Mouse (Mus musculus) kidney, embryonic 16.5 days (tissue): Measurements from ENCODE around the gene Adam29. TPM values are rescaled to one million over a fixed set of nuclear protein-coding genes. Genes with fewer than 3 reads are reported as not detected.

Source experiments
- ATAC-seq: fragments of 200-750 bp; cut with Nextera tagmentation; 2 replicates; pipeline ENCODE4 v1.8.0; 2017; ENCODE audit warnings: moderate TSS enrichment; ENCODE audit not compliant: low FRiP score, low TSS enrichment
- H3K27ac ChIP-seq: fragments of 300-500 bp; sonication (generic); 2 replicates; pipeline ENCODE4 v1.5.1; 2014; ENCODE audit warnings: low read length
- H3K27me3 ChIP-seq: fragments of 300-500 bp; sonication (generic); 2 replicates; pipeline ENCODE4 v1.6.1; 2014; ENCODE audit warnings: low read length, control low read depth, mixed read lengths; ENCODE audit not compliant: insufficient read depth
- H3K36me3 ChIP-seq: fragments of 300-500 bp; sonication (generic); 2 replicates; pipeline ENCODE4 v1.6.1; 2014; ENCODE audit warnings: low read length, control low read depth, mixed read lengths; ENCODE audit not compliant: insufficient read depth
- H3K4me1 ChIP-seq: fragments of 300-500 bp; sonication (generic); 2 replicates; pipeline ENCODE4 v1.6.1; 2014; ENCODE audit warnings: low read length, control low read depth, mixed read lengths; ENCODE audit not compliant: insufficient read depth
- H3K4me2 ChIP-seq: fragments of 300-500 bp; sonication (generic); replicated peaks from 2 replicates; pipeline ENCODE4 v1.6.1; 2014; ENCODE audit warnings: low read depth, low read length
- H3K4me3 ChIP-seq: fragments of 300-500 bp; sonication (generic); 2 replicates; pipeline ENCODE4 v1.5.1; 2014; ENCODE audit warnings: mild to moderate bottlenecking, low read length
- H3K9ac ChIP-seq: fragments of 300-500 bp; sonication (generic); replicated peaks from 2 replicates; pipeline ENCODE4 v1.6.1; 2014; ENCODE audit warnings: low read length
- H3K9me3 ChIP-seq: fragments of 300-500 bp; sonication (generic); 2 replicates; pipeline ENCODE4 v1.6.1; 2016; ENCODE audit warnings: low read length, control low read depth
- WGBS: fragments of 180-500 bp; shearing (Covaris S2); extraction: QIAGEN DNeasy Blood & Tissue Kit; methylation state at CpG from one replicate; pipeline ENCODE4 v1.1.7; 2014; 5-methylcytosine and 5-hydroxymethylcytosine counted together
- polyA plus RNA-seq: library from polyadenylated mRNA; unstranded; fragments of >200 nt; fragmentation: Nextera tagmentation; extraction: Ambion mirVana; gene quantifications from 2 replicates; pipeline ENCODE4 v1.2.1, GENCODE M21; 2015

Gene Adam29
- polyA plus RNA-seq: not detected in 2 replicates

- H3K9me3 ChIP-seq: no peaks in the 10 kb centered on the region
- no peak within 1 kb of the TSS for H3K4me2 ChIP-seq
- H3K9ac ChIP-seq: no peak within 1 kb of the TSS
- 90% methylated on average over 1 of the region's 1 CpGs for WGBS
- H3K27me3 ChIP-seq: no peaks in the 10 kb centered on the region
- H3K36me3 ChIP-seq: no peaks in the 10 kb centered on the region
- no peak within 1 kb of the TSS for H3K4me3 ChIP-seq
- H3K27ac ChIP-seq: no peak within 1 kb of the TSS
- H3K4me1 ChIP-seq: no peaks in the 10 kb centered on the region
- ATAC-seq: no peak
These were observed at the start of gene Adam29 for GRCm38 (mm10) chr8:55906848-55907247. Gene Adam29 (minus strand): TSS chr8:55906948.

GRCm38 (mm10) chr8:55940526-55940880 lies 33.8 kb upstream of the Adam29 start:
- ATAC-seq: peak; percentile 86
- Histone ChIP-seq H3K9me3 (no peaks in the 10 kb centered on the region), H3K9ac (no peak overlapping the region), H3K27ac (no peak overlapping the region), H3K4me2 (peak overlapping the region; percentile 15; the same call in 1 of the 2 replicates), H3K27me3 (no peaks in the 10 kb centered on the region), H3K36me3 (no peaks in the 10 kb centered on the region), H3K4me1 (0 out of 2 replicates have a peak, but pooled peaks cover 5% of the 10 kb centered on the region), H3K4me3 (no peak overlapping the region)
- under 1% methylated on average over 8 of the region's 8 CpGs for WGBS

- ATAC-seq: peak; percentile 69; the same call in 1 of the 2 replicates
- peak within 1 kb of the TSS; percentile 15; the same call in 1 of the 2 replicates for H3K4me2 ChIP-seq
These were observed 33.2 kb upstream of the Adam29 start, which contains the start of gene Glra3 for GRCm38 (mm10) chr8:55939870-55940525. Gene Glra3 (plus strand): TSS chr8:55940460.

More at GRCm38 (mm10) chr8:55939870-55940525, 33.2 kb upstream of the Adam29 start, which contains the start of gene Glra3:
- Histone ChIP-seq H3K4me3 (no peak within 1 kb of the TSS), H3K4me1 (0 out of 2 replicates have a peak, but pooled peaks cover 5% of the 10 kb centered on the region), H3K27ac (no peak within 1 kb of the TSS), H3K36me3 (no peaks in the 10 kb centered on the region), H3K9me3 (no peaks in the 10 kb centered on the region), H3K9ac (no peak within 1 kb of the TSS), H3K27me3 (no peaks in the 10 kb centered on the region)
- 13% methylated on average over 11 of the region's 11 CpGs for WGBS

Other genes with a start within 250 kb of the Adam29 start
- gene Glra3, start 33.5 kb upstream of the Adam29 start, polyA plus RNA-seq: 0.10 and 0.12 TPM in 2 replicates